ENCODE assay signal across 8 mouse cellular contexts in the genomic region with DNA sequence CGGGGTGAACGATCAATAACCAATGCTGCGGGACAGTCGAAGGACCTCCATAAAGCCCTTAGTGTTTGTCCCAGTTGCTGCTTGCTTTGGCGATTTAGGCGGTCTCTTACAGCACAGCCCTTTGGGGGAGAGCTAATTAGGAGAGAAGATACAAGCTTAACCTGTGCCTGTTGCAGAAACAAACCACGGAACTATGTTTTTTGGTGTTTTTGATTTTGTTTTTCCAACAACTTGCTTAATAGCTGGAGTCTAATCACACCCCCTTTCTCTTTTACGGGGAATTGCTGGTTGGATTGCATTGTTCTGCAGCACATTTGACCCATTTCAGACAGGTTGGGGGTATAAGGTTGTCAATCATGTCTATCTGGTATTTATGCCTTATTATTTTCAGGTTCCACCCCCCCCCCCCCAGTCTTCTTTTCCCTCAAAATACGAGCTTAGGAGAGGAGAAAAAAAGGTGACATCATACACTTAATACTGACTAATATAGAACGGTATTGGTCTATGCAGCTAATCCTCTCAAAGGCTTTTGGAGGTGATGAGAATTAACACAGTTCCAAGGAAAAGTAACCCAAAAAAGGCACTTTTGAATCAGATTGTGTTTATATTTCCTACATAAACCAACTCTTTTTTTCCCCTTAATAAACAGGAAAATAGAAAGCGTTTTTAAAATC. TPM values are rescaled to one million over a fixed set of nuclear protein-coding genes. Genes with fewer than 3 reads are reported as not detected.
A peak's percentile ranks its signal among the peaks of the same experiment; 100 is the strongest.
DNase-seq lines count a peak whose midpoint lies in the region; ATAC-seq and TF ChIP-seq lines count a peak whose summit lies in the region.

No protein-coding gene starts in this region.

- H3K9me3 ChIP-seq in hindbrain, embryonic 15.5 days: no peaks in the 10 kb centered on the region
- no peaks in the 10 kb centered on the region for H3K9me3 ChIP-seq in midbrain, embryonic 16.5 days (replicated peaks; ENCODE audit: control insufficient read depth, low read length, poor library complexity, severe bottlenecking)

- TF ChIP-seq POLR2A in cortical plate, adult 2 months (IDR thresholded peaks at IDR 0.05; ENCODE audit: extremely low read depth, insufficient read depth, low read length): no peak

- intact Hi-C loops in left cerebral cortex, adult 2 months (cut with DNase I): no loop called here
- intact Hi-C loops in left cerebral cortex, postnatal 10 days (cut with DNase I): no loop called here

- 0 out of 2 replicates have a peak, but pooled peaks have one; percentile 1 for ATAC-seq in hindbrain, embryonic 15.5 days (ENCODE audit: low FRiP score, low read depth)
- ATAC-seq in midbrain, embryonic 16.5 days: no peak

- peak overlapping the region; percentile 88 for H3K4me3 ChIP-seq in left cerebral cortex, adult 2 months
- H3K4me3 ChIP-seq in cortical plate, adult 2 months (ENCODE audit: insufficient read depth, low read length): peak overlapping the region; percentile 90
- H3K4me3 ChIP-seq in hindbrain, embryonic 15.5 days: peak overlapping the region; percentile 83
- H3K4me3 ChIP-seq in midbrain, embryonic 16.5 days (ENCODE audit: low read depth, low read length): peak overlapping the region; percentile 84

- no peaks in the 10 kb centered on the region for H3K36me3 ChIP-seq in hindbrain, embryonic 15.5 days
- no peaks in the 10 kb centered on the region for H3K36me3 ChIP-seq in midbrain, embryonic 16.5 days (ENCODE audit: control insufficient read depth, insufficient read depth, low read length)

- no peak; the same call in none of the 2 replicates for TF ChIP-seq CTCF in left cerebral cortex, adult 2 months (IDR thresholded peaks at IDR 0.05)
- no peak for TF ChIP-seq CTCF in cortical plate, adult 2 months (IDR thresholded peaks at IDR 0.05; ENCODE audit: extremely low read depth, insufficient read depth, low read length)

- no peaks in the 10 kb centered on the region for H3K27me3 ChIP-seq in hindbrain, embryonic 15.5 days
- no peaks in the 10 kb centered on the region for H3K27me3 ChIP-seq in midbrain, embryonic 16.5 days (ENCODE audit: control insufficient read depth, insufficient read depth, low read depth, low read length)

- H3K4me2 ChIP-seq in hindbrain, embryonic 15.5 days: peak overlapping the region; percentile 65
- H3K4me2 ChIP-seq in midbrain, embryonic 16.5 days (ENCODE audit: low read length): peak overlapping the region; percentile 55

- WGBS in hindbrain, embryonic 15.5 days: 6% methylated on average over 11 of the region's 11 CpGs
- WGBS in midbrain, embryonic 16.5 days: 8% methylated on average over 11 of the region's 11 CpGs

- no peak for DNase-seq in left cerebral cortex, adult 2 months (ENCODE audit: extremely low spot score in 1 of 2, low spot score in 2 of 2)
- DNase-seq in left cerebral cortex, postnatal 10 days (ENCODE audit: extremely low spot score in 1 of 2, low spot score in 2 of 2): no peak
- no peak for DNase-seq in spleen, postnatal 36 days (ENCODE audit: low spot score in 2 of 2)
- DNase-seq in ovary, postnatal 14 days (ENCODE audit: low spot score): no peak
- DNase-seq in testis, postnatal 10 days (ENCODE audit: low spot score): no peak

- peaks cover 3% of the 10 kb centered on the region; the same call in 1 of the 2 replicates for H3K4me1 ChIP-seq in cortical plate, adult 2 months (ENCODE audit: control insufficient read depth, insufficient read depth, low read length)
- peaks cover 28% of the 10 kb centered on the region for H3K4me1 ChIP-seq in hindbrain, embryonic 15.5 days (replicated peaks)
- peaks cover 27% of the 10 kb centered on the region for H3K4me1 ChIP-seq in midbrain, embryonic 16.5 days (ENCODE audit: control insufficient read depth, insufficient read depth, low read length)

- peak overlapping the region; percentile 93 for H3K9ac ChIP-seq in hindbrain, embryonic 15.5 days
- H3K9ac ChIP-seq in midbrain, embryonic 16.5 days (ENCODE audit: low read depth, low read length): peak overlapping the region; percentile 93

- H3K27ac ChIP-seq in left cerebral cortex, adult 2 months: peak overlapping the region; percentile 91
- 0 out of 2 replicates have a peak overlapping the region, but pooled peaks have one; percentile 18 for H3K27ac ChIP-seq in cortical plate, adult 2 months (ENCODE audit: insufficient read depth, low read length)
- peak overlapping the region; percentile 95 for H3K27ac ChIP-seq in hindbrain, embryonic 15.5 days (replicated peaks)
- H3K27ac ChIP-seq in midbrain, embryonic 16.5 days (ENCODE audit: low read length): peak overlapping the region; percentile 97

RNA-seq across cellular contexts. Expression of a gene that starts 1.0 kb away (rescaled TPM):
- 10 to 100 TPM; 65.6 to 66.5 TPM for total RNA-seq in left cerebral cortex, adult 2 months (2021)
- 10 to 100 TPM; 68.2 to 68.5 TPM for total RNA-seq in left cerebral cortex, postnatal 10 days (2021)
- polyA plus RNA-seq in cortical plate, adult 2 months (2012; rRNA removed): 42.3 and 43.5 TPM in 2 replicates
- polyA plus RNA-seq in hindbrain, embryonic 15.5 days (2015; fragmentation: Nextera tagmentation; extraction: Ambion mirVana): 34.9 and 35.1 TPM in 2 replicates
- polyA plus RNA-seq in midbrain, embryonic 16.5 days (2015; fragmentation: Nextera tagmentation; extraction: Ambion mirVana): 39.4 and 42.0 TPM in 2 replicates

RNA-seq across cellular contexts. Expression of a gene that starts 1.6 kb away (rescaled TPM):
- total RNA-seq in left cerebral cortex, adult 2 months (2021): 10 to 100 TPM; 33.8 to 35.3 TPM
- total RNA-seq in left cerebral cortex, postnatal 10 days (2021): 10 to 100 TPM; 23.3 to 26.8 TPM
- 29.4 and 29.9 TPM in 2 replicates for polyA plus RNA-seq in cortical plate, adult 2 months (2012; rRNA removed)
- polyA plus RNA-seq in hindbrain, embryonic 15.5 days (2015; fragmentation: Nextera tagmentation; extraction: Ambion mirVana): 12.8 and 13.7 TPM in 2 replicates
- 15.2 and 16.9 TPM in 2 replicates for polyA plus RNA-seq in midbrain, embryonic 16.5 days (2015; fragmentation: Nextera tagmentation; extraction: Ambion mirVana)

Comparison
In these comparisons a context has a peak if more than half of its experiments do, and no peak if none do; other contexts are left out.
1. H3K27ac ChIP-seq: peak in every context shown above with its lines; median percentile 97 in midbrain, embryonic 16.5 days; 95 in hindbrain, embryonic 15.5 days; 91 in left cerebral cortex, adult 2 months; 18 in cortical plate, adult 2 months.